Mouse (Mus musculus) thymus, adult 2 months (tissue): ENCODE data around the gene Osgin1. TPM values are rescaled to one million over a fixed set of nuclear protein-coding genes. Genes with fewer than 3 reads are reported as not detected.

Experiments used
- DNase-seq: peaks from one replicate; pipeline ENCODE4 v3.0.0; 2021
- H3K27ac ChIP-seq: fragments of 200-500 bp; 2 replicates; pipeline ENCODE4 v1.5.1; 2012; ENCODE audit warnings: low read length, control low read depth; ENCODE audit not compliant: control insufficient read depth, insufficient read depth
- H3K27me3 ChIP-seq: fragments of 200-500 bp; 2 replicates; pipeline ENCODE4 v1.6.1; 2012; ENCODE audit warnings: mild to moderate bottlenecking, low read length, moderate library complexity, mixed read lengths; ENCODE audit not compliant: control insufficient read depth, insufficient read depth
- H3K36me3 ChIP-seq: fragments of 200-500 bp; 2 replicates; pipeline ENCODE4 v1.6.1; 2012; ENCODE audit warnings: mild to moderate bottlenecking, low read length, moderate library complexity; ENCODE audit not compliant: control insufficient read depth, insufficient read depth
- H3K4me1 ChIP-seq: fragments of 200-500 bp; replicated peaks from 2 replicates; pipeline ENCODE4 v1.6.1; 2012; ENCODE audit warnings: low read length; ENCODE audit not compliant: control insufficient read depth, insufficient read depth
- H3K4me3 ChIP-seq: fragments of 200-500 bp; 2 replicates; pipeline ENCODE4 v1.5.1; 2012; ENCODE audit warnings: mild to moderate bottlenecking, low read length, control low read depth, moderate library complexity; ENCODE audit not compliant: control insufficient read depth, insufficient read depth
- CTCF ChIP-seq: fragments of 200-500 bp; IDR thresholded peaks from 2 replicates; pipeline ENCODE4 v1.5.1; 2012; ENCODE audit warnings: mild to moderate bottlenecking, control low read depth, low read length, moderate library complexity, borderline replicate concordance; ENCODE audit not compliant: control insufficient read depth, poor library complexity, insufficient read depth; ENCODE audit errors: extremely low read depth
- POLR2A ChIP-seq: fragments of 200-500 bp; IDR thresholded peaks from 2 replicates; pipeline ENCODE4 v1.6.1; 2012; ENCODE audit warnings: mild to moderate bottlenecking, low read length, control low read depth, moderate library complexity; ENCODE audit not compliant: control insufficient read depth, poor library complexity, insufficient read depth; ENCODE audit errors: extremely low read depth
- WGBS: fragments of 180-500 bp; shearing (Covaris S2); methylation state at CpG from one replicate; pipeline ENCODE4 v1.1.7; 2018; 5-methylcytosine and 5-hydroxymethylcytosine counted together
- polyA plus RNA-seq: library from polyadenylated mRNA; depleted of rRNA; stranded (reverse); fragments of >200 nt; gene quantifications from 2 replicates; pipeline ENCODE4 v1.2.3, GENCODE M21; 2012

Osgin1 gene
- polyA plus RNA-seq, 1 experiment, result 7.8 TPM

DNA sequence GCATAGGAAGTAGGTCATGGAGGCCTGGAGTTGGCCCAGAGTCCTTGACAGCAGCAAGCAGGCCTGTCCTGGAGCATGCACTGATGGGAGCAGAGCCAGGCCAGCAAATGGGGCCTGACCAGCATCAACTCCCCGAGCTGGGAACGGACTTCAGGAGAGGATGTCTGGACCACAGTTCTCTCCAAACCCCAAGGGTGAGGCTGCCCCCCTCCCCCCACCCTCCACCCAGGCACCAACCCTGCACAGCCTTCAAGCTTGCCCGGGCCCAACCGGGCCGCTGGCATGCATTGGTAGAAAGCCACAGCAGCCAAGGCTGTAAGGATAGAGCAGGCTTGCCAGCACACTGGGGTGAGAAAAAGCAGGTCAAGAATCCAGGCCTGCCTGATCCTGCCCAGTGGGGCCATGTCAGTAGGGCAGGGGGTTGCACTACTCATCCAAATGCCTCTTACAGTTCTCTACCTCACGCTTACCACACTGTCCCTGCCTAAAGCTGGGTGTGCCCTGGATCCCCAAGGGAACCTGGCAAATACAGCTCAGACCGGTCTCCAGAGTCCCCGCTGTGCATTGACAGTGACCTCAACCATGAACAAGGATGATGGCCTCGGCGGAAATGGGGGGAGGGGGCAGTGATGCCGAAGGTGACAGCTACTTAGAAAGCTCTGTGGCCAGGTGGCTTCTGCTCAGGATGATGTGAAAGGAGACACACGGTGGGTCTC lies 6.1 kb upstream of the Osgin1 start:
- no peak overlapping the region for H3K4me3 ChIP-seq
- no peaks in the 10 kb centered on the region for H3K27me3 ChIP-seq
- peaks cover 61% of the 10 kb centered on the region for H3K4me1 ChIP-seq
- 71% methylated on average over 12 of the region's 12 CpGs for WGBS
- no peak overlapping the region for H3K27ac ChIP-seq
- TF ChIP-seq POLR2A (no peak), CTCF (no peak)
- no peaks in the 10 kb centered on the region for H3K36me3 ChIP-seq
- DNase-seq, result no peak

- Histone ChIP-seq H3K4me3 (no peak overlapping the region), H3K36me3 (no peaks in the 10 kb centered on the region), H3K27me3 (no peaks in the 10 kb centered on the region), H3K4me1 (peaks cover 57% of the 10 kb centered on the region), H3K27ac (no peak overlapping the region)
- no peak for DNase-seq
- TF ChIP-seq POLR2A (no peak), CTCF (no peak)
- WGBS, result 64% methylated on average over 7 of the region's 7 CpGs
Measured at GRCm38 (mm10) chr8:119428350-119428740, 5.6 kb upstream of the Osgin1 start.

GRCm38 (mm10) chr8:119428766-119429327 lies 5.1 kb upstream of the Osgin1 start:
- no peaks in the 10 kb centered on the region for H3K36me3 ChIP-seq
- peaks cover 53% of the 10 kb centered on the region for H3K4me1 ChIP-seq
- H3K27me3 ChIP-seq, result no peaks in the 10 kb centered on the region
- no peak overlapping the region for H3K27ac ChIP-seq
- no peak for DNase-seq
- TF ChIP-seq POLR2A (no peak), CTCF (no peak)
- WGBS, result 74% methylated on average over 5 of the region's 5 CpGs
- H3K4me3 ChIP-seq, result no peak overlapping the region

- Histone ChIP-seq H3K27me3 (no peaks in the 10 kb centered on the region), H3K36me3 (no peaks in the 10 kb centered on the region), H3K27ac (no peak overlapping the region), H3K4me3 (no peak overlapping the region), H3K4me1 (peaks cover 46% of the 10 kb centered on the region)
- TF ChIP-seq POLR2A, result no peak
- TF ChIP-seq CTCF, result no peak
- DNase-seq, result no peak
- WGBS, result 95% methylated on average over 3 of the region's 3 CpGs
Measured at GRCm38 (mm10) chr8:119429552-119429951, 4.4 kb upstream of the Osgin1 start.

DNA sequence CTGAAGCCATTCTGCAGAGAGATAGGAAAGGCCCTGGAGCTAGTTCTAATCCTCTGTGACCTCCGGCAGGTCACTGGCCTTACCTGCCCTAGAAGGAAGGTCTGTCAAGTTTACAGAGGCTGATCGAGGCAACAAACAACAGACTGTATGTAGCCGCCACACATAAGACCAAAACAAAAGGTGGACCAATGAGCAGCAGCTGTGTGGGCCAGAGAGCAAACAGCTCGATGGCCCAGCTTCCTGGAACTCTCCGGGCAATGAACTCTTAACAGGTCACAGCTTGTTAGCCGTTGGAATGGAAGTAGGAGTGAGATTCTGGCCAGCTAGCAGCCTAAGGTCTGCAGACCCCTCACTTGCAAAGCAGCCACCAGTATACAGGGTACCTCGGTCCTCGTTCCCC lies 3.7 kb upstream of the Osgin1 start:
- H3K4me3 ChIP-seq, result no peak overlapping the region
- peaks cover 39% of the 10 kb centered on the region for H3K4me1 ChIP-seq
- no peak for DNase-seq
- 90% methylated on average over 8 of the region's 8 CpGs for WGBS
- TF ChIP-seq CTCF (no peak), POLR2A (no peak)
- no peaks in the 10 kb centered on the region for H3K27me3 ChIP-seq
- no peak overlapping the region for H3K27ac ChIP-seq
- no peaks in the 10 kb centered on the region for H3K36me3 ChIP-seq

- Histone ChIP-seq H3K27ac (no peak overlapping the region), H3K27me3 (no peaks in the 10 kb centered on the region), H3K4me1 (peaks cover 35% of the 10 kb centered on the region), H3K4me3 (no peak overlapping the region), H3K36me3 (no peaks in the 10 kb centered on the region)
- TF ChIP-seq CTCF (peak; percentile 26; the same call in 1 of the 2 replicates), POLR2A (no peak)
- 97% methylated on average over 7 of the region's 7 CpGs for WGBS
- no peak for DNase-seq
Measured at GRCm38 (mm10) chr8:119430690-119431089, 3.2 kb upstream of the Osgin1 start.

DNA sequence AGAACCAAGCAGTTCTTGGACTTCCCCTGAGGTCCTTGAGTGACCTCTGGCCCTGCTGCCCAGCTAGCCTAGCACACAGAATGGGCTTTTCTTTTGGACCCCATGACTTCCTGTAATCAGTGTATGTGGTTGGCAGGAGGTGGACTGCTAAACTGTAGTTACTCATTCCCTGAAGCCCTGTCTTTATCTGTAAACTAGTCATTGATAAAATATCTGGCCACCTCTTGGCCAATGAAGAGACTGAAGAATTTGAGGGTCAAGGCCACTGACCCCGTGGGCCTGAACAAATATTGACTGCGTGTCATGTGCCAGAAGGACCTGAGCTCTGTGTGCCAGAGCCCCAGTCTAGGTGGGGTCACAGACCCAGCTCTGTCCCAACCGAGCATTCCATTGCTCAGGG lies 1.6 kb upstream of the Osgin1 start:
- Histone ChIP-seq H3K36me3 (no peaks in the 10 kb centered on the region), H3K27me3 (no peaks in the 10 kb centered on the region), H3K4me1 (peaks cover 21% of the 10 kb centered on the region), H3K27ac (no peak overlapping the region), H3K4me3 (no peak overlapping the region)
- TF ChIP-seq CTCF, result no peak
- TF ChIP-seq POLR2A, result no peak
- 96% methylated on average over 3 of the region's 3 CpGs for WGBS
- DNase-seq, result no peak
